Mouse (Mus musculus) frontal cortex, postnatal 10 days (tissue): ENCODE measurements around the gene Ccdc190.
A peak's percentile ranks its signal among the peaks of the same experiment; 100 is the strongest.

ENCODE experiments used
- DNase-seq, 2 experiments: peaks; one replicate each; pipeline ENCODE4 v3.0.0; 2022; ENCODE audit warnings: low spot score in 2 of 2, mixed read lengths in 1 of 2

The Ccdc190 gene

GRCm38 (mm10) chr1:169932122-169932746, 3.8 kb downstream of the Ccdc190 start:
- DNase-seq, result no peak

- DNase-seq, result peak in 1 of 2 experiments; percentile 29
Observed at GRCm38 (mm10) chr1:169934005-169934725, 5.7 kb downstream of the Ccdc190 start.

GRCm38 (mm10) chr1:169939345-169939744, 10.9 kb downstream of the Ccdc190 start:
- DNase-seq, result peak in 1 of 2 experiments; percentile 44

- DNase-seq, result no peak
Observed at GRCm38 (mm10) chr1:169946004-169946403, 17.6 kb downstream of the Ccdc190 start.

- DNase-seq, result no peak
Observed at GRCm38 (mm10) chr1:169947654-169948053, 19.2 kb downstream of the Ccdc190 start.

GRCm38 (mm10) chr1:169948280-169948679, 19.8 kb downstream of the Ccdc190 start:
- no peak for DNase-seq

- no peak for DNase-seq
Observed at GRCm38 (mm10) chr1:169948866-169949265, 20.4 kb downstream of the Ccdc190 start.

GRCm38 (mm10) chr1:169949981-169950380, 21.5 kb downstream of the Ccdc190 start:
- no peak for DNase-seq

GRCm38 (mm10) chr1:169950651-169951050, 22.2 kb downstream of the Ccdc190 start:
- DNase-seq, result no peak

- DNase-seq, result no peak
Observed at GRCm38 (mm10) chr1:169951561-169951960, 23.1 kb downstream of the Ccdc190 start.

GRCm38 (mm10) chr1:169952636-169953035, 24.2 kb downstream of the Ccdc190 start:
- DNase-seq, result no peak

- no peak for DNase-seq
Observed at GRCm38 (mm10) chr1:169953106-169953505, 24.7 kb downstream of the Ccdc190 start.

- DNase-seq, result peak; percentile 99
Observed at GRCm38 (mm10) chr1:169968792-169969515, 40.5 kb downstream of the Ccdc190 start, which contains the start of gene Hsd17b7. TSS of gene Hsd17b7 (minus strand) at chr1:169969241.

- no peak for DNase-seq
Observed at GRCm38 (mm10) chr1:169969516-169969886, 41.1 kb downstream of the Ccdc190 start.

GRCm38 (mm10) chr1:169970936-169971335, 42.5 kb downstream of the Ccdc190 start:
- DNase-seq, result no peak

- no peak for DNase-seq
Observed at GRCm38 (mm10) chr1:169971998-169972397, 43.5 kb downstream of the Ccdc190 start.

- no peak for DNase-seq
Observed at GRCm38 (mm10) chr1:169977621-169978020, 49.2 kb downstream of the Ccdc190 start.
